Mouse (Mus musculus) bone marrow macrophage, adult 2 months (primary cell): ENCODE data around the gene Slc30a10. TPM values are rescaled to one million over a fixed set of nuclear protein-coding genes. Genes with fewer than 3 reads are reported as not detected.

Source experiments
- H3K27ac ChIP-seq: 2 replicates; pipeline ENCODE4 v1.5.1; 2012; ENCODE audit warnings: low read depth, low read length; ENCODE audit not compliant: insufficient read depth
- H3K4me1 ChIP-seq: 2 replicates; pipeline ENCODE4 v1.6.1; 2012; ENCODE audit warnings: low read length; ENCODE audit not compliant: control insufficient read depth, insufficient read depth
- H3K4me3 ChIP-seq: 2 replicates; pipeline ENCODE4 v1.5.1; 2012; ENCODE audit warnings: mild to moderate bottlenecking, low read length, moderate library complexity; ENCODE audit not compliant: insufficient read depth
- CTCF ChIP-seq: IDR thresholded peaks from 2 replicates; pipeline ENCODE4 v1.5.1; 2012; ENCODE audit warnings: low read depth, mild to moderate bottlenecking, low read length, moderate library complexity
- POLR2A ChIP-seq: IDR thresholded peaks from 2 replicates; pipeline ENCODE4 v1.6.1; 2012; ENCODE audit warnings: mild to moderate bottlenecking, low read depth, low read length, borderline replicate concordance
- polyA plus RNA-seq: library from polyadenylated mRNA; stranded (reverse); fragments of >200 nt; gene quantifications from 2 replicates; pipeline ENCODE4 v1.2.4, GENCODE M21; 2012; ENCODE audit not compliant: missing spikeins, insufficient read depth, insufficient read length

The Slc30a10 gene
- polyA plus RNA-seq, 1 experiment: not detected

DNA sequence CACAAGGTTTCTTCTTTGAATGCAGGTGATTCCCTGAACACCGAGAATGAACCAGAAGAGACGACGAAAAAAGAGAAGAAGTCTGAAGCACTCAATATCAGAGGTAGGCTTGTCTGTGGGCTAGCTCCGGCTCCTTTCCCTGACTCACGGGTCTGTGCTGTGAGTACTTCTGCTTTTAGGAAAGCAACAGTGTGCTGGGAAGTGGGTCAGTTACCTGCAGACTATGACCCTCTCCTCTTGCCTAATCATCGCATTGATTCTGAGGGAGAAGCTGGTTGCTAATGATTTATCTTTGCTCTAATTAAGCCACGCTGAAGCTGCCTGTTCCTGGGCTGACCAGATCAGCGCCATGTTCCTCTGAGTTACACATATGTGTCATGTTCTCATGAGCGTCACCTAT is 1.7 kb downstream of the Slc30a10 start:
- H3K27ac ChIP-seq: no peak overlapping the region
- TF ChIP-seq POLR2A (no peak), CTCF (no peak)
- H3K4me3 ChIP-seq: no peak overlapping the region
- H3K4me1 ChIP-seq: no peaks in the 10 kb centered on the region

DNA sequence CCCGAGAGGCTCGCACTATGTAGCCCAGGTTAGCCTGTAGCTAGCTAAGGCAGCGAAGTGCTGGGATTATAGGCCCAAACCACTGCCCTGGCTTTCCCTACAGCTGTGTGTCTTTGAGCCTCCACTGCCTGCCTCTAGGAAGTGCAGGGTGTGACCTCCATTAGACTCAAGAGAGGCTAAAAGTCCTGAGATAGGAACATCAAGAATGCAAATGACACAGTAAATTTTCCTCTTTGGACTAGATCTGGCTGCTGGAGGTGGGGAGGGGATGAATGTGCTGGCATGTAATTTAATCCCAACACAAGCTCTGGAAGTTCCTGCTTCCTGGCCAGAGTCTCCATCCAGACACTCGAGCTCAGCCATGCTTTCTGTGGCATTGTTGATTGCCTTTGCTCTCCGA is 5.4 kb downstream of the Slc30a10 start:
- no peak overlapping the region for H3K27ac ChIP-seq
- TF ChIP-seq CTCF (no peak), POLR2A (no peak)
- no peak overlapping the region for H3K4me3 ChIP-seq
- no peaks in the 10 kb centered on the region for H3K4me1 ChIP-seq

DNA sequence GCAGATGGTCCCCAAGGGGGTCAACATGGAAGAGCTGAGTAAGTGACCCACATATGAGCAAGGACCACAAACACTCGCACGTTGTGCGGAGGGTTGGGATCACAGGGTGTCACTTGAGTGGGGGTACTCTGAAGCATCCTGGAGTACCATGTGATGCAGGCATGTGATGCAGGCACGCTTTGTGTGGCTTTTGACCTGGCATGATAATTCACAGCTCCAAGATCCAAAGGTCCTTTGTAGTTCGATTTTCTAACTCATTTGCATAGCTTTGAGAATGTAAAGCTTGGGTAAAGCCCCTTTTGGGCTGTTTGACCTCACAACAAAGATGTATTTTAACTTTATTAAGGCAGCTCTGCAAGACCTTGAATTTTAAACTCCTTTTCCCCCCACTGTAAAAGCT is 8.2 kb downstream of the Slc30a10 start:
- Histone ChIP-seq H3K4me3 (no peak overlapping the region), H3K27ac (no peak overlapping the region), H3K4me1 (no peaks in the 10 kb centered on the region)
- TF ChIP-seq CTCF (no peak), POLR2A (no peak)

DNA sequence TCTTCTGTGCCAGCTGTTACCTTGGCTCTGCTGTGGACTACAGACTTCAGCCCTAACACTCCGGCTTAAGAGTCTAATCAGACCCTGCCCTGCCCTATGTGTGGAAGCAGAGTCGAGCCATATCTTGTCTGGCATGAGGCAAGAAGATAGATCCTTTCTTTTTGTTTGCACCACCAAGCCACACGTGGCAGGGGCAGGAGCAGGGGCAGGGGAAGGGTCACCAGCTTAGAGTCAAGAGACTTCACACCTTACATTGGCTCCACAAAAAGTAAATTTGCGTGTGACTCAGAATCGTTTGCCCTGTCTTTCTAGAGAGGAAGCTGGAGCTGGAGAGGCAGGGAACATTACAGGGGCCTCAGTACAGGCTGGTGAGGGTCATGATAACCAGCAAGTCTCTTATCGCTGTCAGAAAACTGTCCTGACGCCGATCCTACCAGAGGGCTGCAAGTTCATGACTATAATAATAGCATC is 14.9 kb downstream of the Slc30a10 start:
- Histone ChIP-seq H3K4me3 (no peak overlapping the region), H3K27ac (no peak overlapping the region), H3K4me1 (no peaks in the 10 kb centered on the region)
- TF ChIP-seq POLR2A (no peak), CTCF (no peak)

DNA sequence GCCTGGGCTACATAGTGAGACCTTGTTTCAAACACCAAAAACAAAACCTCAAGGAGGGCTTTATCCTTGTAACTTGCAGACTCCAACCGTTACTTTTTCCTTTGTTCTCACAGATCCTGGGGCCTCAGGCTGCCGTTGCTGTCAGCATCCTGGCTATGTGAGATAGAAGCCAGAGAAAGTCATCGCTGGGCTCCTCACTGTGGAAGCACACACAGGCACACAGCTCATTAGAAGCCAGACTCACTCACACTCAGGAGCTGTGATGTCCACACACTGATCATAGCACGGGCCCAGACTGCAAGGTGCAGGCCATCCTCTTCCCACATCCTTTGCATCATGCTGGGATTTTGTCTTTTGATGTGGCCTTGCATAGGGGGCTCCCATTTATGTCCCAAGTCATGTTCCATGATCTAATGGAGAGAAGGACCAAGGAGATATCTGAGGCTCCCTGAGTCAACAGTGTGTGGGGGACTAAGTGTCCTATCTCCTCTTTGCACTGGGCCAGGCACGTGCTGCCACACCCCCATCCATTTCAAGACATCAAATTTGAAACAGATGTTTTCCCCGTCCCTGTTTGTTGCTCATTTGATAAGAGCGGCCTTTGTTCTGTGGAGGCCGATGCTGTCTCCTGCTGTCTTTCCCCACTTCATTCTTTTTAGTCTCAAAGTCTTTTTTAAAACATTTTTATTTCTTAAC is 17.5 kb downstream of the Slc30a10 start:
- H3K4me3 ChIP-seq: no peak overlapping the region
- TF ChIP-seq POLR2A (no peak), CTCF (no peak)
- no peak overlapping the region for H3K27ac ChIP-seq
- no peaks in the 10 kb centered on the region for H3K4me1 ChIP-seq

DNA sequence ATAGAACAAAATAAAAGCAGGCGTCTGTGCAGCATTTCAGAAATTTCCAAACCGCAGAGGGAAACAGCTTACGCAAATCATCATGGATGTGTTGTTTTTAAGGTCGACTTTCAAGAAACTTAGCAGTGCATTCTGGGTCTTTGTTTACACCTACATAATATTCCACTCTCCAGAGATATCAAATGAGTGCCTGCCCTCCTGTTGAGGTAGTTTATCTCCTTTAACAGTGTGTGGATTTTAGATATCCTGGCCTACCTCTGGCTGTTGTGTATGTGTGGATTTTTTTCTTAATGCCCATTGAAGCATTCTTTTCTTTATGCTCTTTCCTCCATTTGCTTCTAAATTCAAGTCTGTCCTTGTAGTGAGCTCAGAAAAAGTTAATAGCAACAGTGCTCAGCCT is 18.1 kb downstream of the Slc30a10 start:
- Histone ChIP-seq H3K27ac (no peak overlapping the region), H3K4me3 (no peak overlapping the region), H3K4me1 (no peaks in the 10 kb centered on the region)
- TF ChIP-seq POLR2A (no peak), CTCF (no peak)

DNA sequence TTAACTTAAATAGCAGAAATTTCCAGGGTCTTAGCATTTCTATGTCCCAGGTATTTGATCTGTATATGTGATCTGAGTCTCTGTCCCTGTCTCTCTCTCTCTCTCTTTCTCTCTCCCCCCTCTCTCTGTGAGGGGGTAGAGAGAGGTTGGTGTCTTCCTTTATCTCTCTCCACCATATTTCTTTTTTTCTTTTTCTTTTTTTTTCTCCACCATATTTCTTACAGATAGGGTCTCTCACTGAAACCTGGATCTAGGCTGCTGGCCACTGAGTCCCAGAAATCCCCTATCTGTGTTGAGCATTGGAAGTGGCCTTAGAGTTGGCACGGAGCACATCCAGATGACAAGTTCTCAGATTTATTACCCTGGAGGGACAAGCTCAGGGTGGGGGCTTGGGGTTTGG is 18.8 kb downstream of the Slc30a10 start:
- no peak overlapping the region for H3K27ac ChIP-seq
- no peak overlapping the region for H3K4me3 ChIP-seq
- no peak for TF ChIP-seq POLR2A
- TF ChIP-seq CTCF: no peak
- H3K4me1 ChIP-seq: no peaks in the 10 kb centered on the region

DNA sequence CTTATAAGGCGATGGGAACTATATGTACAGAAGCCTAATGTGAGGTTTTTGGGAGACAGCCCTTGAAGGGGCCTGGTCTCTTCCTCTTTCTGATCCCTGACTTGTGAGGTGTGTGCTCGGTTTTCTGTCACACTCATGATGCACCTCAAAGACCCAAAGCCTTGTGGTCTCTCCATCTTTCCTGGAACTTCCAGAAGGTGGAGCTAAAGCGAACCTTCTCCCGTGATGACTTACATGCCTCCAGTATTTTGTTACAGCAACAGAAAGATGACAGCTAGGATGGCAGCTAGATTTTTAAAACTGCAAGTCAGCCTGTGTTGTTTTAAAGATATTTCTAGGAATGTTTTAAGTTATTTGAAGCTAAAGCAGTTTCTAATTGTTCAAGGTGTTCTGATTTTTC is 25.2 kb downstream of the Slc30a10 start:
- no peaks in the 10 kb centered on the region for H3K4me1 ChIP-seq
- no peak overlapping the region for H3K4me3 ChIP-seq
- TF ChIP-seq CTCF: no peak
- TF ChIP-seq POLR2A: no peak
- no peak overlapping the region for H3K27ac ChIP-seq

DNA sequence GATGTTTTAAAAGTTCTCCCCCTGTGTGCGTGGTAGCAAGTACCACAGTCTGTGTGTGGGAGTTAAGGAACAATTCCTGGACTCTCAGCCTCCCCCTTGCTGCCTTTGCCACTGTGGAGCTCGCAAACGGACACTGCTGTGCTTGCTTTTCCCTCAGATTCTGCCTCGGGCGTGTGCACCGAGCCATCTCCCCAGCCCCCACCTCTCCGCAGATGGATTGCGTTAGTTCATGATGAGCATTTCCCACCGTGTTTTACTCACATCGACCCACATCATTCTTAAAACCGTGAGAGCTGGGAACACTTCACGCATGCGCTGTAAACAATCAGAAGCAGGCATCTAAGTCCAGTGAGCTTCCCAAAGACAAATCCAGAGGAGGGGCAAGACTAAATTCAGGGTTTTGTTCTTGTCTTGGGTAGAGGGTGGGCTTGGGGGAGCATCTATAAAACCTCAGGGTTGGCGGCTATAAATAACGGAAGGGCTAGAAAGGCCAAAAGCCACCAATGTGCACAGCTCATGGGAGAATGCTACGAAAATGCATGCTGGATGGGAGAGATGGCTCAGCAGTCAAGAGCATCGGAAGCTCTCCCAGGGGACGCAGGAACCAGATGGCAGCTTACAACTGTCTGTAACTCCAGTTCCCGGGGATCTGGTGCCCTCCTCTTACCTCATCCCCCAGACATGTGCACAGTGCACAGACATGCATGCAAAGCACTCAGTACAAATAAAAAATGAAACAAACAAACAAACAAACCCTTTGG is 27.5 kb downstream of the Slc30a10 start:
- TF ChIP-seq CTCF: no peak
- no peak for TF ChIP-seq POLR2A
- no peaks in the 10 kb centered on the region for H3K4me1 ChIP-seq
- H3K27ac ChIP-seq: no peak overlapping the region
- H3K4me3 ChIP-seq: no peak overlapping the region

DNA sequence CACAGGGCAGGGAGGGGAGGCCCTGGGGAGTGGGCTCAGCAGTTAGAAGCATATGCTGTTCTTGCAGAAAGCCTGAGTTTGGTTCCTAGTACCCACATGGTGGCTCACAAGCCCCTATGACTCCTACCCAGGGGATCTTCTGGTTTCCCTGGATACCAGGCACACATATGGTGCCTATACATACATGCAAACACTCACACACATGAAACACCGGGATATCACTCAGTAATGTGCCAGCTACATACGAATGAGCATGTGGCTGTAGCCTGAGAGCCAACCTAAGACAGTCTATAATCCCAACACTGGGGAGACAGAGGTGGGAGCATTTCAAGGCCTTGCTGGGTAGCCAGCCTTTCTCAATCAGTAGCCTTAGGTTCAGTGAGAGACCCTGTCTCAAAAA is 28.1 kb downstream of the Slc30a10 start:
- TF ChIP-seq CTCF (no peak), POLR2A (no peak)
- Histone ChIP-seq H3K4me1 (no peaks in the 10 kb centered on the region), H3K4me3 (no peak overlapping the region), H3K27ac (no peak overlapping the region)
